Mouse (Mus musculus) lung, adult 2 months (tissue): ENCODE measurements around the gene Ifit2. TPM values are rescaled to one million over a fixed set of nuclear protein-coding genes. Genes with fewer than 3 reads are reported as not detected.
"Not testable (repeated sequence)": the region's sequence is repeated elsewhere in the genome, so short reads cannot be mapped to it uniquely, and the experiment has no call there.

ENCODE experiments used
- DNase-seq: peaks from one replicate; pipeline ENCODE4 v3.0.0; 2022
- H3K4me1 ChIP-seq: fragments of 200-500 bp; 2 replicates; pipeline ENCODE4 v1.6.1; 2011; ENCODE audit warnings: low read length; ENCODE audit not compliant: control insufficient read depth, insufficient read depth
- H3K4me3 ChIP-seq: fragments of 200-500 bp; replicated peaks from 2 replicates; pipeline ENCODE3; 2011; ENCODE audit warnings: low read depth, mild to moderate bottlenecking, control low read depth, low read length; ENCODE audit errors: extremely low read depth
- CTCF ChIP-seq: fragments of 200-500 bp; IDR thresholded peaks from 2 replicates; pipeline ENCODE4 v1.5.1; 2011; ENCODE audit warnings: mild to moderate bottlenecking, low read length, control low read depth; ENCODE audit not compliant: insufficient read depth
- POLR2A ChIP-seq: fragments of 200-500 bp; IDR thresholded peaks from 2 replicates; pipeline ENCODE4 v1.6.1; 2011; ENCODE audit warnings: low read depth, mild to moderate bottlenecking, control low read depth, low read length, borderline replicate concordance; ENCODE audit errors: extremely low read depth
- WGBS: fragments of 180-500 bp; shearing (Covaris S2); methylation state at CpG from one replicate; pipeline ENCODE4 v1.1.7; 2018; 5-methylcytosine and 5-hydroxymethylcytosine counted together
- polyA plus RNA-seq: library from polyadenylated mRNA; depleted of rRNA; stranded (reverse); fragments of >200 nt; gene quantifications from 2 replicates; pipeline ENCODE4 v1.2.3, GENCODE M21; 2012

Gene Ifit2
- polyA plus RNA-seq, 1 experiment: 6.3 TPM

GRCm38 (mm10) chr19:34562556-34562955, 12.1 kb downstream of the Ifit2 start:
- DNase-seq: no peak
- H3K4me3 ChIP-seq: no peak overlapping the region
- no peaks in the 10 kb centered on the region for H3K4me1 ChIP-seq
- TF ChIP-seq POLR2A (no peak), CTCF (no peak)

- no peak overlapping the region for H3K4me3 ChIP-seq
- TF ChIP-seq POLR2A (no peak), CTCF (no peak)
- 100% methylated on average over 1 of the region's 1 CpGs for WGBS
- no peak for DNase-seq
- H3K4me1 ChIP-seq: no peaks in the 10 kb centered on the region; the same call in none of the 2 replicates
These were observed 15.8 kb downstream of the Ifit2 start for GRCm38 (mm10) chr19:34566178-34566784.

GRCm38 (mm10) chr19:34568988-34569895, 18.7 kb downstream of the Ifit2 start:
- TF ChIP-seq POLR2A: no peak
- WGBS: 54% methylated on average over 7 of the region's 7 CpGs
- no peaks in the 10 kb centered on the region; the same call in none of the 2 replicates for H3K4me1 ChIP-seq
- H3K4me3 ChIP-seq: no peak overlapping the region
- no peak for DNase-seq

- no peak for DNase-seq
- 60% methylated on average over 4 of the region's 4 CpGs for WGBS
- no peak overlapping the region for H3K4me3 ChIP-seq
- TF ChIP-seq POLR2A (no peak), CTCF (no peak)
- no peaks in the 10 kb centered on the region; the same call in none of the 2 replicates for H3K4me1 ChIP-seq
These were observed 19.5 kb downstream of the Ifit2 start for GRCm38 (mm10) chr19:34569896-34570476.

- no peak for DNase-seq
- Histone ChIP-seq H3K4me3 (no peak overlapping the region), H3K4me1 (no peaks in the 10 kb centered on the region; the same call in none of the 2 replicates)
- 94% methylated on average over 1 of the region's 1 CpGs for WGBS
- TF ChIP-seq CTCF: no peak
These were observed 20.6 kb downstream of the Ifit2 start for GRCm38 (mm10) chr19:34571080-34571479.

- Histone ChIP-seq H3K4me3 (no peak overlapping the region), H3K4me1 (no peaks in the 10 kb centered on the region; the same call in none of the 2 replicates)
- 89% methylated on average over 5 of the region's 5 CpGs for WGBS
- DNase-seq: no peak
- TF ChIP-seq POLR2A: no peak
- TF ChIP-seq CTCF: no peak
These were observed 23.2 kb downstream of the Ifit2 start for GRCm38 (mm10) chr19:34573650-34574049.

- no peak for TF ChIP-seq CTCF
- TF ChIP-seq POLR2A: no peak
- no peak for DNase-seq
- no peak overlapping the region for H3K4me3 ChIP-seq
- no peaks in the 10 kb centered on the region for H3K4me1 ChIP-seq
- WGBS: 54% methylated on average over 1 of the region's 1 CpGs
These were observed 26.6 kb downstream of the Ifit2 start for GRCm38 (mm10) chr19:34577121-34577520.

- H3K4me1 ChIP-seq, H3K4me3 ChIP-seq, DNase-seq: not testable (repeated sequence)
- 61% methylated on average over 2 of the region's 2 CpGs for WGBS
These were observed 32.2 kb downstream of the Ifit2 start for GRCm38 (mm10) chr19:34582696-34583095.

- WGBS: 4% methylated on average over 2 of the region's 2 CpGs
- not testable (repeated sequence) for H3K4me1 ChIP-seq, DNase-seq
- H3K4me3 ChIP-seq: peak within 1 kb of the TSS; percentile 5
These were observed 32.8 kb downstream of the Ifit2 start, which contains the start of gene Ifit3 for GRCm38 (mm10) chr19:34583126-34583766. TSS of gene Ifit3 (plus strand) at chr19:34583531.

- H3K4me1 ChIP-seq, H3K4me3 ChIP-seq, DNase-seq: not testable (repeated sequence)
- 60% methylated on average over 5 of the region's 5 CpGs for WGBS
These were observed 35.4 kb downstream of the Ifit2 start for GRCm38 (mm10) chr19:34585740-34586458.

- not testable (repeated sequence) for DNase-seq, H3K4me1 ChIP-seq, H3K4me3 ChIP-seq
- 48% methylated on average over 7 of the region's 12 CpGs for WGBS
These were observed 37.6 kb downstream of the Ifit2 start for GRCm38 (mm10) chr19:34587898-34588692.
